Mouse (Mus musculus) mature B cell (primary cell): ENCODE data around the gene U90926.

Experiments used
- in situ Hi-C: fragments of 300-500 bp; cut with MboI; formaldehyde crosslinking; loops from 2 replicates; pipeline ENCODE4 v1.14.3; 2019

U90926 gene

GRCm38 (mm10) chr5:92215308-92215707 lies at the start of gene U90926:
Gene U90926, minus strand, starts transcription at chr5:92215408.
- in situ Hi-C loops, result no loop called here

- in situ Hi-C loops, result no loop called here
Measured at GRCm38 (mm10) chr5:92263761-92264359, 48.7 kb upstream of the U90926 start.

- in situ Hi-C loops, result no loop called here
Measured at GRCm38 (mm10) chr5:92262646-92263045, 47.4 kb upstream of the U90926 start.

GRCm38 (mm10) chr5:92256218-92256617 lies 41.0 kb upstream of the U90926 start, which contains the start of gene Ppef2:
Gene Ppef2, minus strand, starts transcription at chr5:92256278.
- in situ Hi-C loops, result no loop called here

- in situ Hi-C loops, result no loop called here
Measured at GRCm38 (mm10) chr5:92254476-92254875, 39.3 kb upstream of the U90926 start.

- in situ Hi-C loops, result no loop called here
Measured at GRCm38 (mm10) chr5:92252797-92253343, 37.7 kb upstream of the U90926 start.

GRCm38 (mm10) chr5:92252031-92252430 lies 36.8 kb upstream of the U90926 start:
- in situ Hi-C loops, result no loop called here

GRCm38 (mm10) chr5:92248614-92249013 lies 33.4 kb upstream of the U90926 start:
- in situ Hi-C loops, result no loop called here

GRCm38 (mm10) chr5:92245483-92245882 lies 30.3 kb upstream of the U90926 start:
- in situ Hi-C loops, result no loop called here

- in situ Hi-C loops, result no loop called here
Measured at GRCm38 (mm10) chr5:92244900-92245299, 29.7 kb upstream of the U90926 start.

GRCm38 (mm10) chr5:92240769-92241168 lies 25.6 kb upstream of the U90926 start:
- in situ Hi-C loops, result no loop called here

- in situ Hi-C loops, result no loop called here
Measured at GRCm38 (mm10) chr5:92239333-92240232, 24.4 kb upstream of the U90926 start.

- in situ Hi-C loops, result no loop called here
Measured at GRCm38 (mm10) chr5:92234939-92235557, 19.8 kb upstream of the U90926 start.

- in situ Hi-C loops, result no loop called here
Measured at GRCm38 (mm10) chr5:92233366-92233765, 18.2 kb upstream of the U90926 start.

GRCm38 (mm10) chr5:92231836-92232235 lies 16.6 kb upstream of the U90926 start:
- in situ Hi-C loops, result no loop called here

- in situ Hi-C loops, result no loop called here
Measured at GRCm38 (mm10) chr5:92230306-92230705, 15.1 kb upstream of the U90926 start.

- in situ Hi-C loops, result no loop called here
Measured at GRCm38 (mm10) chr5:92229514-92229913, 14.3 kb upstream of the U90926 start.

- in situ Hi-C loops, result no loop called here
Measured at GRCm38 (mm10) chr5:92228776-92229175, 13.6 kb upstream of the U90926 start.

- in situ Hi-C loops, result no loop called here
Measured at GRCm38 (mm10) chr5:92227782-92228181, 12.6 kb upstream of the U90926 start.

GRCm38 (mm10) chr5:92220287-92220902 lies 5.2 kb upstream of the U90926 start:
- in situ Hi-C loops, result no loop called here

GRCm38 (mm10) chr5:92219826-92220225 lies 4.6 kb upstream of the U90926 start:
- in situ Hi-C loops, result no loop called here
